Mouse (Mus musculus): ENCODE results near the gene Runx2. TPM values are rescaled to one million over a fixed set of nuclear protein-coding genes. Genes with fewer than 3 reads are reported as not detected.
A peak's percentile ranks its signal among the peaks of the same experiment; 100 is the strongest.

The Runx2 gene
- polyA plus RNA-seq, 1 experiment from 2014 or later = 0.52 TPM

DNA sequence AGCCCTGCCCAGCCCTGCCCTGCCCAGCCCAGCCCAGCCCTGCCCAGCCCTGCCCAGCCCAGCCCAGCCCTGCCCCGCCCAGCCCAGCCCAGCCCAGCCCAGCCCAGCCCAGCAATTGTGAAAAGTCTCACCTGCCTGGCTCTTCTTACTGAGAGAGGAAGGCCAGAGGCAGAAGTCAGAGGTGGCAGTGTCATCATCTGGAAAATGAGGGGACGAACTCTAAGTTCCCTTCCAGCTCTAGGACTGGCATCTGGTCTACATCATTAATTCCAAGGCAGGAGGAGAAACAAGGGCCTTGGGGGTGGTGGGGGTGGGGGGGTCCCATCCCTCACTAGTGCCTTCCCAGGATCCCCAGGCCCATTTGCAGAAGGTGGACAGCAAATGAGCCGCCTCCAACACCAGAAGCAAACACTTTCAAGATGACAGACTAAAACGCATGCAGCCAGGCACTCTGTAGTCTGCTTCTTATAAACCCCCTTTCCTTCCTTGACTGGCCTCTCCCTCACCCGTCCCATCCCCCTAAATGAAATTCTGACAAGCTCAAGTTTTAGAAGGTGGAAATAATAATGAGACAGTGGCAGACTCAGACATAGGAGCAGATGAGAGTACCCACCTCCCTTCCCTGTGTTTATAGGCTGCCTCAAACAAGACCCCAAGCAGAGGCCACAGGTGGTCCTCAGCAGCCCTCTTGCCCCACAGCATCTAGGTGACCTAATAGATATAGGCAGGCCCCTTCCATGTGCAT is 204.5 kb downstream of the Runx2 start:
- Histone ChIP-seq H3K4me2 (replicated peaks) (no peak overlapping the region), H3K9me3 (no peaks in the 10 kb centered on the region), H3K27ac (no peak overlapping the region), H3K36me3 (no peaks in the 10 kb centered on the region), H3K4me3 (no peak overlapping the region), H3K27me3 (replicated peaks) (no peaks in the 10 kb centered on the region), H3K9ac (no peak overlapping the region), H3K4me1 (no peaks in the 10 kb centered on the region)
- no peak for ATAC-seq (ENCODE audit: low FRiP score, low read depth)
- WGBS = 64% methylated on average over 5 of the region's 5 CpGs

GRCm38 (mm10) chr17:44609356-44609755 is 205.2 kb downstream of the Runx2 start:
- no peak for ATAC-seq (ENCODE audit: low FRiP score, low read depth)
- Histone ChIP-seq H3K36me3 (no peaks in the 10 kb centered on the region), H3K4me3 (no peak overlapping the region), H3K4me1 (no peaks in the 10 kb centered on the region), H3K9me3 (no peaks in the 10 kb centered on the region), H3K27ac (no peak overlapping the region), H3K9ac (no peak overlapping the region), H3K27me3 (replicated peaks) (no peaks in the 10 kb centered on the region), H3K4me2 (replicated peaks) (no peak overlapping the region)
- 84% methylated on average over 10 of the region's 10 CpGs for WGBS

DNA sequence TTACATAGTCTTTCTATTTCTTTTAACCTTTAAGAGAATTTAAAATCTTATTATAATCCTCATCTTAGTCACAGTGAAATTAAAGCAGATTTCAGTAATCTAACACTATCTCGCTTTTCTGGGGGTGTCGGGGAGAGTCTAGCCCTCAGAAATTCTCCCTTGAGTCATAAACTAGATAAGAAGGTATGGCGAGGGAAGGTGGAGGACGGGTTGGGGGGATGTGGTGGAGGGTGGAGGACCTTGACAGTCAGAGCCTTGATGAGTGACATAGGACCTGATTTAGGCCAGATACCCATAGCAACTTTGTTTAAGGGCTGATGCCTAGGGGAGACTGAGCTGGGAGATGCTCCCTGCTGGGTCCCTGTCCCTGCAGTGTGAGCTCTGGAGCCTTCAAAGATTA is 205.7 kb downstream of the Runx2 start:
- no peaks in the 10 kb centered on the region for H3K4me1 ChIP-seq
- no peaks in the 10 kb centered on the region for H3K36me3 ChIP-seq
- H3K4me3 ChIP-seq = no peak overlapping the region
- H3K4me2 ChIP-seq (replicated peaks) = no peak overlapping the region
- WGBS = 87% methylated on average over 4 of the region's 4 CpGs
- no peak for ATAC-seq (ENCODE audit: low FRiP score, low read depth)
- H3K9ac ChIP-seq = no peak overlapping the region
- H3K27me3 ChIP-seq (replicated peaks) = no peaks in the 10 kb centered on the region
- no peak overlapping the region for H3K27ac ChIP-seq
- H3K9me3 ChIP-seq = no peaks in the 10 kb centered on the region

- no peak overlapping the region for H3K4me3 ChIP-seq
- no peak for ATAC-seq (ENCODE audit: low FRiP score, low read depth)
- no peaks in the 10 kb centered on the region for H3K9me3 ChIP-seq
- H3K4me2 ChIP-seq (replicated peaks) = no peak overlapping the region
- no peak overlapping the region for H3K9ac ChIP-seq
- H3K36me3 ChIP-seq = no peaks in the 10 kb centered on the region
- H3K4me1 ChIP-seq = no peaks in the 10 kb centered on the region
- H3K27me3 ChIP-seq (replicated peaks) = no peaks in the 10 kb centered on the region
- WGBS = 91% methylated on average over 8 of the region's 8 CpGs
- H3K27ac ChIP-seq = no peak overlapping the region
Measured at GRCm38 (mm10) chr17:44607383-44607782, 207.2 kb downstream of the Runx2 start.

- Histone ChIP-seq H3K4me2 (replicated peaks) (no peak overlapping the region), H3K9me3 (no peaks in the 10 kb centered on the region), H3K4me3 (no peak overlapping the region), H3K4me1 (no peaks in the 10 kb centered on the region), H3K27me3 (replicated peaks) (no peaks in the 10 kb centered on the region), H3K27ac (no peak overlapping the region), H3K9ac (no peak overlapping the region), H3K36me3 (no peaks in the 10 kb centered on the region)
- ATAC-seq (ENCODE audit: low FRiP score, low read depth) = no peak
- 92% methylated on average over 7 of the region's 7 CpGs for WGBS
Measured at GRCm38 (mm10) chr17:44606245-44606644, 208.4 kb downstream of the Runx2 start.

- H3K27ac ChIP-seq = no peak overlapping the region
- no peaks in the 10 kb centered on the region for H3K9me3 ChIP-seq
- H3K27me3 ChIP-seq (replicated peaks) = no peaks in the 10 kb centered on the region
- H3K4me1 ChIP-seq = no peaks in the 10 kb centered on the region
- no peak overlapping the region for H3K9ac ChIP-seq
- no peaks in the 10 kb centered on the region for H3K36me3 ChIP-seq
- no peak for ATAC-seq (ENCODE audit: low FRiP score, low read depth)
- no peak overlapping the region for H3K4me3 ChIP-seq
- H3K4me2 ChIP-seq (replicated peaks) = no peak overlapping the region
- 95% methylated on average over 3 of the region's 3 CpGs for WGBS
Measured at GRCm38 (mm10) chr17:44605749-44606148, 208.8 kb downstream of the Runx2 start.

- WGBS = 76% methylated on average over 4 of the region's 4 CpGs
- Histone ChIP-seq H3K4me2 (replicated peaks) (no peak overlapping the region), H3K9ac (no peak overlapping the region), H3K9me3 (no peaks in the 10 kb centered on the region), H3K36me3 (no peaks in the 10 kb centered on the region), H3K4me3 (no peak overlapping the region), H3K27ac (no peak overlapping the region), H3K27me3 (replicated peaks) (no peaks in the 10 kb centered on the region), H3K4me1 (peaks cover 2% of the 10 kb centered on the region; the same call in 1 of the 2 replicates)
- no peak for ATAC-seq (ENCODE audit: low FRiP score, low read depth)
Measured at GRCm38 (mm10) chr17:44603170-44603569, 211.4 kb downstream of the Runx2 start.

GRCm38 (mm10) chr17:44601317-44602021 is 213.1 kb downstream of the Runx2 start:
- H3K4me3 ChIP-seq = no peak overlapping the region
- H3K4me2 ChIP-seq (replicated peaks) = no peak overlapping the region
- H3K9ac ChIP-seq = no peak overlapping the region
- H3K9me3 ChIP-seq = no peaks in the 10 kb centered on the region
- H3K4me1 ChIP-seq = peaks cover 7% of the 10 kb centered on the region; the same call in 1 of the 2 replicates
- H3K36me3 ChIP-seq = no peaks in the 10 kb centered on the region
- H3K27ac ChIP-seq = no peak overlapping the region
- 80% methylated on average over 11 of the region's 11 CpGs for WGBS
- no peaks in the 10 kb centered on the region for H3K27me3 ChIP-seq (replicated peaks)
- ATAC-seq (ENCODE audit: low FRiP score, low read depth) = no peak

DNA sequence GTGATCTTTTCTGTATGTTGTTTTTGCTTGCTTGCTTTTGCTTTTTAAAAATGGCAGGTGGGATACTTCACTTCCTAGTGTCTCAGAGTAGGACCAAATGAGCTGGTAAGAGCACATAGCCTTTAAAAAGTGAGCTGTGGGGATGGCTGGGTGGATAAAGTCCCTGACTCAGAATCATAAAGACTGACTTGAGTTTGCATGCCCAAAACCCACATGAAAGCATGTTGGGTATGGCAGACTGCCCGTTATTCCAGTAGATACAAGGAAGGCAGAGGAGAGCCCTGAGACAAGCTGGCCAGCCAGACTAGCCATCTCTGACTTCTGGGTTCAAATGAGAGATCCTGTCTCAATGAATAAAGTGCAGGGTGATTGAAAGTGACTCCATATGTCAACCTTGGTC is 214.7 kb downstream of the Runx2 start:
- 92% methylated on average over 1 of the region's 1 CpGs for WGBS

GRCm38 (mm10) chr17:44599132-44599531 is 215.5 kb downstream of the Runx2 start:
- Histone ChIP-seq H3K4me2 (replicated peaks) (no peak overlapping the region), H3K4me3 (no peak overlapping the region), H3K27ac (no peak overlapping the region), H3K9ac (no peak overlapping the region), H3K36me3 (no peaks in the 10 kb centered on the region), H3K4me1 (peaks cover 7% of the 10 kb centered on the region; the same call in 1 of the 2 replicates), H3K9me3 (no peaks in the 10 kb centered on the region), H3K27me3 (replicated peaks) (no peaks in the 10 kb centered on the region)
- no peak for ATAC-seq (ENCODE audit: low FRiP score, low read depth)
- 92% methylated on average over 2 of the region's 2 CpGs for WGBS

More for the DNA sequence above, 214.7 kb downstream of the Runx2 start:
- no peak for ATAC-seq (ENCODE audit: low FRiP score, low read depth)
- no peaks in the 10 kb centered on the region for H3K36me3 ChIP-seq
- no peak overlapping the region for H3K4me3 ChIP-seq
- no peaks in the 10 kb centered on the region for H3K27me3 ChIP-seq (replicated peaks)
- H3K4me1 ChIP-seq = peaks cover 7% of the 10 kb centered on the region; the same call in 1 of the 2 replicates
- H3K27ac ChIP-seq = no peak overlapping the region
- no peak overlapping the region for H3K4me2 ChIP-seq (replicated peaks)
- no peaks in the 10 kb centered on the region for H3K9me3 ChIP-seq
- H3K9ac ChIP-seq = no peak overlapping the region

DNA sequence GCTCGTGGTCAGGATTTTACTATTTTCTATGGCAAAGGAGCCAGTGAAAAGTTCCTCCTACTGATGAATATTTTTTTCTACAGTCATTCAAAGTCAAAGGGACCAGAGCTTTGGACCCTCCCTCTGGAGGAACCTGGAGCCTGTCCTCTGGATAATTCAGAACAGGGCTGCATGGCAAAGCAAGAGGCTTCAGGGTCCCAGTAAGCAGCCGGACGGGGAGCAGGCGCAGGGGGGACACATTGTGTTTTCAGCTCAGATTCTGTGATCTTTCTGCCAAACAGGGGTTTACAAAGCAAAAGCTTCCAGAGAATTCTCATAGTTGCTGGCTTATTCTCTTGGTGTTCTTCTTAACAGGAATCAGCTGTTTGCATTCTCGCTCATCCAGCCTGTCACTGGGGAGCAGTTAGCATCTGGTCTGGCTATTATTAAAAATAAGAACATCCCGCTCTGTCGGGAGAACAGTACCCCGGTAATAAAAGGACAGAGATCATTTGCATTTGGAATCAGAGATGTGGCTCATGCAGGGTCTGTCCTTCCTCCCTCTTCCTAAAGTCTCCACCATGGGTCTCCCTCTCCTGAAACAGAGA is 216.6 kb downstream of the Runx2 start:
- no peak overlapping the region for H3K27ac ChIP-seq
- no peak overlapping the region for H3K9ac ChIP-seq
- ATAC-seq (ENCODE audit: low FRiP score, low read depth) = no peak
- H3K4me2 ChIP-seq (replicated peaks) = 0 out of 2 replicates have a peak overlapping the region, but pooled peaks have one; percentile 0
- no peak overlapping the region for H3K4me3 ChIP-seq
- WGBS = 52% methylated on average over 8 of the region's 8 CpGs
- H3K4me1 ChIP-seq = peaks cover 7% of the 10 kb centered on the region; the same call in 1 of the 2 replicates
- no peaks in the 10 kb centered on the region for H3K27me3 ChIP-seq (replicated peaks)
- no peaks in the 10 kb centered on the region for H3K9me3 ChIP-seq
- H3K36me3 ChIP-seq = no peaks in the 10 kb centered on the region

- Histone ChIP-seq H3K36me3 (no peaks in the 10 kb centered on the region), H3K4me1 (peaks cover under 1% of the 10 kb centered on the region; the same call in 1 of the 2 replicates), H3K27ac (no peak overlapping the region), H3K9me3 (no peaks in the 10 kb centered on the region), H3K4me2 (replicated peaks) (no peak overlapping the region), H3K4me3 (no peak overlapping the region), H3K9ac (no peak overlapping the region), H3K27me3 (replicated peaks) (no peaks in the 10 kb centered on the region)
- ATAC-seq (ENCODE audit: low FRiP score, low read depth) = no peak
- WGBS = 92% methylated on average over 6 of the region's 6 CpGs
Measured at GRCm38 (mm10) chr17:44592737-44593090, 221.9 kb downstream of the Runx2 start.
